Mouse (Mus musculus) liver, embryonic 14.5 days (tissue): Measurements from ENCODE around the gene Sertad1.

ENCODE experiments used
- CTCF ChIP-seq: IDR thresholded peaks from 2 replicates; pipeline ENCODE4 v1.5.1; 2016; ENCODE audit warnings: antibody characterized with exemption, low read depth, control low read depth
- EP300 ChIP-seq: IDR thresholded peaks from 2 replicates; pipeline ENCODE4 v1.6.1; 2016; ENCODE audit warnings: antibody characterized with exemption, low read depth

GRCm38 (mm10) chr7:27507711-27508647, 21.3 kb downstream of the Sertad1 start:
- peak; percentile 42; the same call in 1 of the 2 replicates for TF ChIP-seq CTCF
- TF ChIP-seq EP300: no peak
